Mouse (Mus musculus) midbrain, embryonic 14.5 days (tissue): ENCODE results near the gene Zfp579. TPM values are rescaled to one million over a fixed set of nuclear protein-coding genes. Genes with fewer than 3 reads are reported as not detected.

Source experiments
- ATAC-seq: fragments of 200-750 bp; cut with Nextera tagmentation; 2 replicates; pipeline ENCODE4 v1.8.0; 2017; ENCODE audit warnings: moderate number of reproducible peaks, moderate library complexity; ENCODE audit not compliant: low FRiP score, low TSS enrichment
- DNase-seq: peaks from one replicate; pipeline ENCODE4 v3.0.0-alpha.2; 2015
- H3K27ac ChIP-seq: fragments of 300-500 bp; sonication (generic); replicated peaks from 2 replicates; pipeline ENCODE4 v1.5.1; 2014; ENCODE audit warnings: mild to moderate bottlenecking, low read depth, low read length, moderate library complexity
- H3K27me3 ChIP-seq: fragments of 300-500 bp; sonication (generic); 2 replicates; pipeline ENCODE4 v1.6.1; 2014; ENCODE audit warnings: low read length, control low read depth, mixed read lengths; ENCODE audit not compliant: control insufficient read depth, insufficient read depth
- H3K36me3 ChIP-seq: fragments of 300-500 bp; sonication (generic); 2 replicates; pipeline ENCODE4 v1.6.1; 2014; ENCODE audit warnings: low read length, control low read depth; ENCODE audit not compliant: control insufficient read depth, insufficient read depth
- H3K4me1 ChIP-seq: fragments of 300-500 bp; sonication (generic); 2 replicates; pipeline ENCODE4 v1.6.1; 2014; ENCODE audit warnings: mild to moderate bottlenecking, antibody characterized with exemption, low read length, control low read depth; ENCODE audit not compliant: control insufficient read depth, insufficient read depth
- H3K4me2 ChIP-seq: fragments of 300-500 bp; sonication (generic); 2 replicates; pipeline ENCODE4 v1.6.1; 2014; ENCODE audit warnings: mild to moderate bottlenecking, low read length, moderate library complexity
- H3K4me3 ChIP-seq: fragments of 300-500 bp; sonication (generic); replicated peaks from 2 replicates; pipeline ENCODE4 v1.5.1; 2014; ENCODE audit warnings: low read depth, low read length
- H3K9ac ChIP-seq: fragments of 300-500 bp; sonication (generic); replicated peaks from 2 replicates; pipeline ENCODE4 v1.6.1; 2014; ENCODE audit warnings: mild to moderate bottlenecking, low read length, moderate library complexity
- H3K9me3 ChIP-seq: fragments of 300-500 bp; sonication (generic); 2 replicates; pipeline ENCODE4 v1.6.1; 2016; ENCODE audit warnings: low read length, control low read depth, mixed read lengths; ENCODE audit not compliant: control insufficient read depth
- WGBS: fragments of 180-500 bp; shearing (Covaris S2); extraction: QIAGEN DNeasy Blood & Tissue Kit; methylation state at CpG from one replicate; pipeline ENCODE4 v1.1.7; 2014; 5-methylcytosine and 5-hydroxymethylcytosine counted together
- polyA plus RNA-seq: library from polyadenylated mRNA; unstranded; fragments of >200 nt; fragmentation: Nextera tagmentation; extraction: Ambion mirVana; gene quantifications from 2 replicates; pipeline ENCODE4 v1.2.1, GENCODE M21; 2014

Gene Zfp579
- polyA plus RNA-seq, 1 experiment from 2014 or later = 69.3 TPM

GRCm38 (mm10) chr7:4937392-4937791 lies 58.6 kb downstream of the Zfp579 start:
- WGBS = 85% methylated on average over 11 of the region's 11 CpGs
- Histone ChIP-seq H3K4me2 (no peak overlapping the region), H3K9me3 (peaks cover 4% of the 10 kb centered on the region; the same call in 1 of the 2 replicates), H3K4me1 (no peaks in the 10 kb centered on the region), H3K9ac (no peak overlapping the region), H3K27me3 (no peaks in the 10 kb centered on the region), H3K4me3 (no peak overlapping the region), H3K36me3 (no peaks in the 10 kb centered on the region), H3K27ac (no peak overlapping the region)
- DNase-seq (no peak), ATAC-seq (no peak)

GRCm38 (mm10) chr7:4936832-4937231 lies 59.1 kb downstream of the Zfp579 start:
- DNase-seq = no peak
- H3K27ac ChIP-seq = no peak overlapping the region
- H3K9me3 ChIP-seq = peaks cover 4% of the 10 kb centered on the region; the same call in 1 of the 2 replicates
- no peak overlapping the region for H3K4me3 ChIP-seq
- no peak for ATAC-seq
- H3K4me1 ChIP-seq = no peaks in the 10 kb centered on the region
- no peak overlapping the region for H3K4me2 ChIP-seq
- 82% methylated on average over 10 of the region's 10 CpGs for WGBS
- H3K27me3 ChIP-seq = no peaks in the 10 kb centered on the region
- no peak overlapping the region for H3K9ac ChIP-seq
- H3K36me3 ChIP-seq = no peaks in the 10 kb centered on the region

- Histone ChIP-seq H3K4me2 (no peak overlapping the region), H3K4me1 (no peaks in the 10 kb centered on the region), H3K9me3 (peaks cover 4% of the 10 kb centered on the region; the same call in 1 of the 2 replicates), H3K9ac (no peak overlapping the region), H3K27me3 (no peaks in the 10 kb centered on the region), H3K36me3 (no peaks in the 10 kb centered on the region), H3K27ac (no peak overlapping the region), H3K4me3 (no peak overlapping the region)
- DNase-seq (no peak), ATAC-seq (no peak)
- 88% methylated on average over 4 of the region's 4 CpGs for WGBS
These were observed 61.6 kb downstream of the Zfp579 start for GRCm38 (mm10) chr7:4934160-4934914.

Other genes starting within 250 kb of the Zfp579 start
- 10.2 and 13.0 TPM in 2 replicates for gene Cox6b2, start 243.1 kb downstream of the Zfp579 start, polyA plus RNA-seq
- not detected in 2 replicates for gene Fam71e2, start 224.9 kb downstream of the Zfp579 start, polyA plus RNA-seq
- gene Il11, start 213.3 kb downstream of the Zfp579 start, polyA plus RNA-seq = 0.17 and 0.43 TPM in 2 replicates
- not detected in 2 replicates for gene Tmem190, start 213.2 kb downstream of the Zfp579 start, polyA plus RNA-seq
- 2.7 and 3.5 TPM in 2 replicates for gene Tmem238, start 206.5 kb downstream of the Zfp579 start, polyA plus RNA-seq
- gene Rpl28, start 203.3 kb downstream of the Zfp579 start, polyA plus RNA-seq = 149 and 188 TPM in 2 replicates
- gene Ube2s, start 183.6 kb downstream of the Zfp579 start, polyA plus RNA-seq = 290 and 338 TPM in 2 replicates
- gene Shisa7, start 151.5 kb downstream of the Zfp579 start, polyA plus RNA-seq = 14.0 and 19.4 TPM in 2 replicates
- gene Isoc2b, start 125.9 kb downstream of the Zfp579 start, polyA plus RNA-seq = 3.5 and 6.6 TPM in 2 replicates
- gene Isoc2a, start 119.0 kb downstream of the Zfp579 start, polyA plus RNA-seq = 0.43 and 0.54 TPM in 2 replicates
- 0.55 TPM in 1 of 2 replicates, not detected in the other for gene Gm36210, start 89.6 kb downstream of the Zfp579 start, polyA plus RNA-seq
- gene Zfp628, start 80.9 kb downstream of the Zfp579 start, polyA plus RNA-seq = 4.6 and 5.1 TPM in 2 replicates
- gene Nat14, start 74.1 kb downstream of the Zfp579 start, polyA plus RNA-seq = 24.0 and 28.9 TPM in 2 replicates
- 0.12 and 0.84 TPM in 2 replicates for gene Ssc5d, start 70.4 kb downstream of the Zfp579 start, polyA plus RNA-seq
- not detected in 2 replicates for gene Sbk2, start 31.8 kb downstream of the Zfp579 start, polyA plus RNA-seq
- gene Sbk3, start 25.0 kb downstream of the Zfp579 start, polyA plus RNA-seq = 0.59 and 0.89 TPM in 2 replicates
- gene Zfp524, start 18.3 kb upstream of the Zfp579 start, polyA plus RNA-seq = 8.4 and 9.4 TPM in 2 replicates
- gene Fiz1, start 18.5 kb upstream of the Zfp579 start, polyA plus RNA-seq = 36.2 and 38.0 TPM in 2 replicates
- 1.3 TPM in 1 of 2 replicates, not detected in the other for gene Gm44973, start 19.3 kb upstream of the Zfp579 start, polyA plus RNA-seq
- 6.8 and 8.3 TPM in 2 replicates for gene Zfp865, start 24.2 kb upstream of the Zfp579 start, polyA plus RNA-seq
- 47.0 and 63.6 TPM in 2 replicates for gene Ccdc106, start 24.4 kb upstream of the Zfp579 start, polyA plus RNA-seq
- not detected in 2 replicates for gene 4632433K11Rik, start 38.0 kb upstream of the Zfp579 start, polyA plus RNA-seq
- 9.1 and 10.8 TPM in 2 replicates for gene Zfp784, start 42.3 kb upstream of the Zfp579 start, polyA plus RNA-seq
- 104 and 105 TPM in 2 replicates for gene Zfp580, start 55.4 kb upstream of the Zfp579 start, polyA plus RNA-seq
- 111 and 115 TPM in 2 replicates for gene U2af2, start 66.0 kb upstream of the Zfp579 start, polyA plus RNA-seq
- gene Epn1, start 84.1 kb upstream of the Zfp579 start, polyA plus RNA-seq = 104 and 119 TPM in 2 replicates
- not detected in 2 replicates for gene Rfpl4, start 120.8 kb upstream of the Zfp579 start, polyA plus RNA-seq
- 0.36 and 0.41 TPM in 2 replicates for gene Rasl2-9, start 129.8 kb upstream of the Zfp579 start, polyA plus RNA-seq
- 0.01 TPM in 1 of 2 replicates, not detected in the other for gene Vmn1r55, start 153.5 kb upstream of the Zfp579 start, polyA plus RNA-seq
- gene Vmn1r56, start 200.6 kb upstream of the Zfp579 start, polyA plus RNA-seq = not detected in 2 replicates
- not detected in 2 replicates for gene Vmn1r57, start 222.3 kb upstream of the Zfp579 start, polyA plus RNA-seq